Mouse (Mus musculus) spleen, postnatal 36 days (tissue): ENCODE data around the gene Capn11.

Experiments used
- DNase-seq, 2 experiments: peaks; one replicate each; pipeline ENCODE4 v3.0.0; 2022; ENCODE audit warnings: low spot score in 2 of 2, mixed read lengths in 1 of 2

The Capn11 gene

DNA sequence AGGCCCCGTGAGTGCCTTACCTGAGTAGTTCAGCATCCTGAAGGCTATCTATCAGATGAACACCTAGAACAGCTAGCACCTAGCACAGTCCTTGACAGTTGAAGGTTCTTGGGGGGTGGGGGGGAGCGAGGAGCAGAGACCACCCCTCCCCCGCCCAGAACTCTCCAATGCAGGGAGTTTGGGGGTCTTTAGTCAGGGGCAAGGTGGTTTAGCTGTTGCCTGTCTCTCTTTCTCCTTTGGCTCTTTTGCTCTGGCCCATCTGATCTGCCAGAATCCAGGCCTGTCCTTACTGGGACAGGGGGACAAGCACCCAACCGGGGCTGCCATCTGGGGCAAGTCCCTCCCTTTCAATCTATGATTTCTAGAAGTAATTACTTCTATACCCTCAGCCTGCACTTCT is at the start of gene Capn11:
Capn11 (minus strand) TSS at position 101 of the 400 bp plus-strand sequence.
- no peak for DNase-seq

DNA sequence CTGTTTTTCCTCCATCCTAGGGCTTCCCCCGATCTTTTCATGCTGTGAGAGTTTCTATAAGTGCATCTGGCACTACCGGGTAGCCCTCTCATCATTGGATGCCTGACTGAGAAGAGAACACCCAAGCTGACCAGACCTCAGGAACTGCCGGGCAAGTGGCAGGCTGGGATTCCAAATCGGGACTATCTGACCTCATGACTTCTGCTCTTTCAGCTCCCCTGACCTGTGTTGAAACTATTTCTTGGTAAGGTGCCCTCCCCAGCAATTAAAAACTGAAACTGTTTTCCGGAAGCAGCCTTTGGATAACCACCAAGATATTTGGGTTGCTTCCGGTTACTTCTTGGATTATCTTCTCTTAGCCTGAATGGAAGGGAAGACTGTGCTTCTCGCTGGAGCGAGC is 49.1 kb upstream of the Capn11 start:
- no peak for DNase-seq

- DNase-seq: no peak
Observed at GRCm38 (mm10) chr17:45707376-45707775, 48.3 kb upstream of the Capn11 start.

GRCm38 (mm10) chr17:45706796-45707195 is 47.7 kb upstream of the Capn11 start:
- no peak for DNase-seq

DNA sequence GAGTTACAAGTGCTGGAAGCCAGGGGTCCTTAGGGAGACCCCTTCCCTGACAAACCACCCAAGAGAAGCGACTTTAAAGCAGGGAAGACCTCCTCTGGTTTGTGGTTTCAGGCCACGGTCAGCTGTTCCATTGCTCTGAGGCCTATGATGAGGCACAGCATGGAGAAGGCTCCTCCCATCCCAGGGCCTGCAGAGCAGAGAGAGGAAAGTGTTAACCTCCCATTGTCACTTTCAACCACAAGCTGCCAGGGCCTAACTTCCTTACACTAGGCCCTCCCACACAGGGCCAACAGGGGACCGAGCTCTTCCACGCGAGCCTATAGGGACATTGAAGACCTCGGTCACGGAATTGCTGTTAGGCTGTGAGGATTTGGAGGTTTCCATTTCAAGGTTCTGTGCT is 44.1 kb upstream of the Capn11 start:
- no peak for DNase-seq

DNA sequence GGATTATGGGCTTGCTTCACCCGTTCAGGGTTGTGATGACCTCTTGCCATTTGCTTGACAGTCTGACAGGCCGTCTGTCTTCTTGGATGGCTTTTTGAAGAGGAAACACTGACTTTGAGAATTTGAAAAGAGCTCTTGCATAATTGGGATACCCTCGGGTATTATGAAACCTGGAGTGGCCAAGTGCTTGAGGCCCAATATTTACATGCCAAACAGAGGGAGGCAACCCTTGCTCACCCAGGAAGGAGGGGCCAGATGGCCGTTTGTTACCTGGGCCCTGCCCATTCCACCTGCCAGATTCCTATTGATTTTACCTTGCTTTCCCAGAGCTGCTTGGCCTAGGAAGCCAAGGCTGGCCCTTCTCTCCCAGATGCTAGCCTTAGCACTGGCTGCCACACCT is 43.1 kb upstream of the Capn11 start:
- DNase-seq: no peak

DNA sequence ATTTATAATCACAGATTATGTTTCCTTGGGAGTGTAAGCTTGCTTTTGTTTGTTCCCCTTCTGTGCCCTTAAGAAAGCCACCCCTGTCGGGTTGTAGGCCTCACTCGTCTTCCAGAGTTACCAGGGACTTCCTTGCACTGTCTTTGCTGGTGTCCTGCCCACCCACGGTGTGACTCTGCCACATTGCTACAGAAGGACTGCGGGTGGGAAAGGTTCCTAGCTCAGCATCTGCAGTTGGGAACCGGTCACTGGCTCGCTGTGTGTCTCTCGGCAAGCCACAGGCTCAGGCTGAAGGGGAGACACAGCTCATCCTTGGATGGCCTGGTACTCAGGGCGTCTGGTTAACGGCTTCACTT is 42.1 kb upstream of the Capn11 start:
- DNase-seq: no peak

- DNase-seq: no peak
Observed at GRCm38 (mm10) chr17:45700496-45701235, 41.5 kb upstream of the Capn11 start.

GRCm38 (mm10) chr17:45699039-45699740 is 40.1 kb upstream of the Capn11 start:
- no peak for DNase-seq

- DNase-seq: no peak
Observed at GRCm38 (mm10) chr17:45698368-45698767, 39.2 kb upstream of the Capn11 start.

DNA sequence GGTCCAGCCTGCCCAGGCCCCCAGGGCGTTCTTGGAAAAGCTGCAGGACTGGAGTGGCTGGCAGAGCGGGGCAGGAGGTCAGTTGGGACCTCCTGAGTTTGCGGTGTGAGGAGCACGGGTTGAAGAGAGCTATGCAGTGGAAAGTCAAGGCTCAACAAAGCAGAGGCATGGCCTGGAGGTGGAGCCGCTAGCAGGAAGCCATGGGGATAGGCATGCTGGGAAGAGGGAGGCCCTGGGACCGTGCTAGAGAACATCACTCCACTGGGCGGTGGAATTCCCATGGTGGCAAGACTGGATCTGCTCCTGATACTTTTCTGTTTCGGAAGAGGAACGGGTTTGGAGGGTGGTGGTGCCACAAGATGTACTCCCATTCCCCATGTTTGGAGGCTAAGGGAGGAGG is 37.9 kb upstream of the Capn11 start:
- DNase-seq: no peak

DNA sequence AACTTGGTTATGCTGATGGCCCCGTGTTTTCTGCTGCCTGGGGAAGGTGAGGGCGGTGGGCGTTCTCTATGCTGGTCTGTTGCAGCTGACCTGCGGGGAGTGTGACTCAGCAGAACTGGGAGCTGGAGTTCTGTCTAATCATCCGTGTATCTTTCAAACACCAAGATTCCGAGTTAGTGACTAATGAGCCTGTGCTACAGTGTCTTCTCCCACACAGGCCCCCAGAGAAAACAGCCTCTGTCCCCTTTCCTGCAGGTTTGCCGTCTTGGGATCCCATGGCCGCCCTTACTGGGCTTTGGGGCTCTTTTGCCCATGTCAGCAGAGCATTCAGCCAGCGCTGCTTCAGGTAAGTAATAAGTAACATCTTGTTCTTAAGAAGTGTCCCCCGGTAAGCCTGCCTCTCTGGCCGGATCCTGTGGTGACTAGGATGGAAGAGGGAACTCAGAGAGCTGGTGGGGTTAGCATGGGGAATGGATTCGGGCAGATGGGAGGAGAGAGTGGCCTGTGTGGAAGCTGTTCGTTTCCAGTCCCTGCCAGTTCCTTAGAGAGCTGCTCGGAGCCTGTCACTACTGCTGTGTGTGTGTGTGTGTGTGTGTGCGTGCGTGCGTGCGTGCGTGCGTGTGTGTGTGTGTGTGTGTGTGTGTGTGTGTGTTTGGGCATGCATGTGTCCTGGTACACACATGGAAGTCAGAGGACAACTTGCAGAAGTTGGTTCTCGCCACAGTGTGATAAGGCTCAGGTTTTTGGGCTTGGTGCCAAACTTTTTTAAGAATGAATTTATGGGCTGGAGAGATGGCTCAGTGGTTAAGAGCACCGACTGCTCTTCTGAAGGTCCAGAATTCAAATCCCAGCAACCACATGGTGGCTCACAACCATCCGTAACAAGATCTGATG is 36.3 kb upstream of the Capn11 start:
- no peak for DNase-seq

- DNase-seq: no peak
Observed at GRCm38 (mm10) chr17:45693812-45694565, 34.9 kb upstream of the Capn11 start.

- DNase-seq: no peak
Observed at GRCm38 (mm10) chr17:45692159-45692558, 33.0 kb upstream of the Capn11 start.

DNA sequence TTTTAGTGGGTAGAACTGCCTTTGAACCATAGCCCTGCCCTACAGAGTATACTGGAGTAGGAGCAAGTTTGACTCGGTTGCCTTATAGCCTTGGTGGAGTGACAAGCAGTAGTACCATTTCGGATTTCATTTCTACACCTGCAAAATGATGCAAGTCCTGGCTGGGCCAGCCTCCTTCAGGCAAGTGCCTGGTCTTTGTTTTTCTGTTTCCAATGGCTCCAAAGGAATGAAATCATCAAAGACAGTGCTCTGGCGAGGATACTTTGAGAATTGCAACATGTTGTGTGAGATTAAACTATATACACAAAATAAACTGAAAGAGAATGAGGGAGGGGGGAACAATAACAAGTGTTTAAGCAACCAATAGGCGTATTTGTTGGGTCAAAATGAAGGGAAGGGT is 30.9 kb upstream of the Capn11 start:
- no peak for DNase-seq

GRCm38 (mm10) chr17:45689120-45689519 is 30.0 kb upstream of the Capn11 start:
- no peak for DNase-seq

GRCm38 (mm10) chr17:45686716-45687115 is 27.6 kb upstream of the Capn11 start, which contains the start of gene Tmem63b:
Gene Tmem63b, minus strand, starts transcription at chr17:45686905.
- no peak for DNase-seq

- DNase-seq: peak; percentile 86 to 90
Observed at GRCm38 (mm10) chr17:45686093-45686619, 27.0 kb upstream of the Capn11 start, which contains the start of gene Mrpl14. Gene Mrpl14, plus strand, starts transcription at chr17:45686322.

DNA sequence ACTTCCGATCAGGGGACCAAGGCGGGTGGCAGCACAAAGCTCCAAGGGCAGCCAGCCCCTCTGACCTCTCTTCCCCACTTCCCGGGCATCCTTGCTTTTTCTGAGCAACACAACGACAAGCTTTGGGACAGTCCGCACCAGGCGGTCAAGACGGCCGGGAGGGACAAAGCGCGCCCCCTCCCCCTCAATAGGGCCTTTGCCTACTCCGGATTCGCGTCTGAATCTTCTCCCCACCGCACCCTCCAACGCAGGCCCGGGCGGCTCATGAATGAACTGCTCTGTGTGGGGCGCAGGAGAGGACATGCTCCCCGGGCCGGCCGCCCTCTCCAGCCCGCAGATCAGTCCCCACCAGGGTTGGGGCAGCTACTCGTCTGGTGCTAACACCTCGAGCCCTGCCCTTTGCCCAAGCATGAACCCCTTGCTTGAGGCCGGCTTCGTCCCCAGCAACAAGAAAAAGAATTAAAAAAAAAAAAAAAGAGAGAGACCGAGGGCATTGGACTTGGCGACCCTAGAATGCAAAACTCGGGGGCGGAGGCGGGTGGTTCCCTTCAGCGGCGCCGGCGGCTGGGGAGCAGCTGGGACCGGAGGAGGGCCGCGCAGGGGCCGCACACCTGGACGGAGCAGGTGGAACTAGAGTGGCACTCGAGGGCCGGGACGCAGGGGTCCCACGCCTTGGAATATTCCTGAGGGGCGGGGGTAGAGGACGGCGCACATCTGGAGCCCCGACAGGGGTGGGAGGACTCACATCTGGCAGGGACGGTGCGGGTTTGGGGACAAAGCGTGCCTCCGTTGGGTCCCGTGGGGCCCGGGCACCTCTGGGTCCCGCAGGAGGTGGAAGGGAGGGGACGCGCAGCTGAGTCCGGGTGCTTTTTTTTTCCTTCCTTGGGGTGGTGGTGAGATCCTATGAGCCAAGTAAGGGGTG is 26.3 kb upstream of the Capn11 start:
- DNase-seq: peak; percentile 33 to 40

DNA sequence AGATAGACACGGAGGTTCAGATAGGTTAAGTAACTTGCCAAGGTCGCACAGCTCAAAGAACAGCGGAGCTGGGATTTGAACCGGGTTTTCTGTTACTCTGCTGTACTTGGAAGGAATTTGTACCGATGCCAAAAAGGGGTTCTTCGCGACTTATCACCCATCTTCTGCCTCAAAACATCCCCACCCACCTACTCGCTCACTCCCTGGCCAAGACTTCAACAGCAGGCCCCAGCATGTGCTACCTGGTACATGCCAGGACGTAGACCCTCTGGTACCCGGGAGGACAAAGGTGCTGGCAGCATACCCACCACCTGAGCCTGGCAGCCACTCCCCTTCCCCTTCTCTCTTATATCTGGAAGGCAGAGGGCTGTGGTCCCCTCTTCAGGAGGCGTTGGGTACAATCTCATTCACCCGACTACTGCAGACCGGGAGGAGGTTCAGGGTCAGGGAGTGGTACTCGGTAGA is 25.6 kb upstream of the Capn11 start:
- DNase-seq: no peak
